Mouse (Mus musculus): ENCODE results near the gene Edrf1. TPM values are rescaled to one million over a fixed set of nuclear protein-coding genes. Genes with fewer than 3 reads are reported as not detected.

Edrf1 gene
- total RNA-seq, 2 experiments from 2014 or later, result 22.7 to 26.6 TPM

GRCm38 (mm10) chr7:133701366-133701765 is 64.0 kb downstream of the Edrf1 start:
- Histone ChIP-seq H3K27ac (no peak overlapping the region), H3K4me3 (no peak overlapping the region)
- no peak for DNase-seq (ENCODE audit: extremely low spot score in 1 of 2, low spot score in 2 of 2)
- intact Hi-C loops (cut with DNase I), result loop anchor here (10.0 kb wide), 1 partner anchor 1783 kb away; no protein-coding TSS in a partner anchor
- TF ChIP-seq CTCF (IDR thresholded peaks at IDR 0.05), result no peak

- intact Hi-C loops (cut with DNase I), result loop anchor here (10.0 kb wide), 1 partner anchor 1782 kb away; no protein-coding TSS in a partner anchor
- H3K4me3 ChIP-seq, result no peak overlapping the region
- no peak for DNase-seq (ENCODE audit: extremely low spot score in 1 of 2, low spot score in 2 of 2)
- H3K27ac ChIP-seq, result no peak overlapping the region
- no peak for TF ChIP-seq CTCF (IDR thresholded peaks at IDR 0.05)
Observed at GRCm38 (mm10) chr7:133702333-133702732, 65.0 kb downstream of the Edrf1 start.

GRCm38 (mm10) chr7:133703906-133704305 is 66.6 kb downstream of the Edrf1 start:
- no peak for TF ChIP-seq CTCF (IDR thresholded peaks at IDR 0.05)
- no peak for DNase-seq (ENCODE audit: extremely low spot score in 1 of 2, low spot score in 2 of 2)
- H3K27ac ChIP-seq, result no peak overlapping the region
- intact Hi-C loops (cut with DNase I), result loop anchor here (10.0 kb wide), 1 partner anchor 1781 kb away; no protein-coding TSS in a partner anchor
- H3K4me3 ChIP-seq, result no peak overlapping the region

GRCm38 (mm10) chr7:133707301-133707700 is 70.0 kb downstream of the Edrf1 start:
- intact Hi-C loops (cut with DNase I), result loop anchor here (10.0 kb wide), 1 partner anchor 1778 kb away; no protein-coding TSS in a partner anchor

GRCm38 (mm10) chr7:133715387-133715786 is 78.0 kb downstream of the Edrf1 start:
- no peak overlapping the region for H3K27ac ChIP-seq
- no peak for TF ChIP-seq CTCF (IDR thresholded peaks at IDR 0.05)
- intact Hi-C loops (cut with DNase I), result loop anchor here (5.0 kb wide), 1 partner anchor 62 kb away; the partner anchor contains the start of gene Fank1
- DNase-seq (ENCODE audit: extremely low spot score in 1 of 2, low spot score in 2 of 2), result no peak
- H3K4me3 ChIP-seq, result no peak overlapping the region

More at GRCm38 (mm10) chr7:133707301-133707700, 70.0 kb downstream of the Edrf1 start:
- no peak for DNase-seq (ENCODE audit: extremely low spot score in 1 of 2, low spot score in 2 of 2)
- Histone ChIP-seq H3K27ac (no peak overlapping the region), H3K4me3 (no peak overlapping the region)
- TF ChIP-seq CTCF (IDR thresholded peaks at IDR 0.05), result peak; percentile 23; the same call in 1 of the 2 replicates

- no peak for DNase-seq (ENCODE audit: extremely low spot score in 1 of 2, low spot score in 2 of 2)
- TF ChIP-seq CTCF (IDR thresholded peaks at IDR 0.05), result peak; percentile 40
- H3K27ac ChIP-seq, result no peak overlapping the region
- H3K4me3 ChIP-seq, result no peak overlapping the region
- intact Hi-C loops (cut with DNase I), result loop anchor here (5.0 kb wide), 1 partner anchor 59 kb away; the partner anchor contains the start of gene Fank1
Observed at GRCm38 (mm10) chr7:133718580-133718979, 81.2 kb downstream of the Edrf1 start.

- Histone ChIP-seq H3K27ac (no peak overlapping the region), H3K4me3 (no peak overlapping the region)
- TF ChIP-seq CTCF (IDR thresholded peaks at IDR 0.05), result no peak
- no peak for DNase-seq (ENCODE audit: extremely low spot score in 1 of 2, low spot score in 2 of 2)
- intact Hi-C loops (cut with DNase I), result no loop called here
Observed at GRCm38 (mm10) chr7:133720616-133721015, 83.3 kb downstream of the Edrf1 start.

Other genes starting within 250 kb of the Edrf1 start
- gene Tex36, start 35.4 kb upstream of the Edrf1 start, total RNA-seq (2021), result not detected
- under 1 TPM in 1 of 2 experiments, not detected in 1; 0.16 TPM for gene Mmp21, start 42.5 kb downstream of the Edrf1 start, total RNA-seq (2021)
- gene Bccip, start 71.8 kb downstream of the Edrf1 start, total RNA-seq (2021), result 10 to 100 TPM; 66.7 to 73.4 TPM
- 10 to 100 TPM; 19.1 to 21.3 TPM for gene Uros, start 72.5 kb downstream of the Edrf1 start, total RNA-seq (2021)
- 1 to 10 TPM; 3.6 to 4.1 TPM for gene Fank1, start 139.3 kb downstream of the Edrf1 start, total RNA-seq (2021)
- gene Dhx32, start 145.2 kb downstream of the Edrf1 start, total RNA-seq (2021), result 10 to 100 TPM; 36.8 to 40.8 TPM